Mouse (Mus musculus) G1E (cell line): ENCODE measurements around the gene Cfap99.

Source experiments
- CTCF ChIP-seq: IDR thresholded peaks from 2 replicates; pipeline ENCODE4 v1.5.1; 2012; ENCODE audit warnings: low read depth, low read length, inconsistent platforms, mixed read lengths
- GATA2 ChIP-seq: IDR thresholded peaks from 2 replicates; pipeline ENCODE4 v1.6.1; 2012; ENCODE audit warnings: low read depth, low read length, inconsistent platforms, borderline replicate concordance
- POLR2AphosphoS5 ChIP-seq: IDR thresholded peaks from 2 replicates; pipeline ENCODE4 v1.6.1; 2012; ENCODE audit warnings: low read depth, low read length, inconsistent platforms; ENCODE audit not compliant: insufficient replicate concordance
- TAL1 ChIP-seq: conservative IDR thresholded peaks from 2 replicates; pipeline ENCODE4 v1.6.1; 2012; ENCODE audit warnings: low read depth, low read length, inconsistent platforms, mixed read lengths

DNA sequence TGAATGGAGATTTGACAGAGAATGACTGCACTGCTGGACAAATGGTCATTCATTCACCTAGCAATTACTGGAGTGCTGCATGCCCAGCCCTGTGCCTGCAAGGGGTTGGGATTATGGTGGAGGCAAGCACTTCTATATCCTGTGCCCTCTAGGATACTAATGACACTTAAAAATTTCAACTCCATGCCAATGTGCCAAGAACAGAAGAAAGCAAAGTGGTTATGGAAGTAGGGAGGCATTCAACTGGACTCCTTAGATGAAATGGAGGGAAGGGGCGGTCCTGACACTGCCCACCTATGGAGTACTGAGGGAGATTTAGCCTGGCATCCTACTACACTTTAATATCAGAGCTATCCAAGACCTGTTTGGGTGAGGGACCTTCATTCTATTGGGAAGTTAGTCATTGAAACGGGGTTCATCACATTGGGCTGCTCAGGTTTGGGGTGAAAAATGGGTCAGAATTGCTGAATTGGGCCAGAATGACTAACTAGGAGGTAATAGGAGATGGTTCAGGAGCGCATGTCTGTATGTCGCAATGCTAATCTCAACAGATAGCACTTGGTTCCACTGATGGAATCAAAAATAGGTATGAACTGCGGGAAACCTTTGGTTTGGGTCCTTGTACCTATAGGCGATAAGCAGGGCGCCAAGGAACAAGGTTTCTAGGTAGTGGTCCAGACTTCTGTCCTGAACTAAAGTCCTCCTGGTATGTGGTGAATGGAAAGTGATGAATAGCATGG is 80.3 kb downstream of the Cfap99 start:
- TF ChIP-seq CTCF = no peak
- TF ChIP-seq GATA2 = no peak
- TF ChIP-seq TAL1 = no peak
- no peak for TF ChIP-seq POLR2AphosphoS5
